12 mouse cellular contexts compared by ENCODE assay signal in the genomic region with DNA sequence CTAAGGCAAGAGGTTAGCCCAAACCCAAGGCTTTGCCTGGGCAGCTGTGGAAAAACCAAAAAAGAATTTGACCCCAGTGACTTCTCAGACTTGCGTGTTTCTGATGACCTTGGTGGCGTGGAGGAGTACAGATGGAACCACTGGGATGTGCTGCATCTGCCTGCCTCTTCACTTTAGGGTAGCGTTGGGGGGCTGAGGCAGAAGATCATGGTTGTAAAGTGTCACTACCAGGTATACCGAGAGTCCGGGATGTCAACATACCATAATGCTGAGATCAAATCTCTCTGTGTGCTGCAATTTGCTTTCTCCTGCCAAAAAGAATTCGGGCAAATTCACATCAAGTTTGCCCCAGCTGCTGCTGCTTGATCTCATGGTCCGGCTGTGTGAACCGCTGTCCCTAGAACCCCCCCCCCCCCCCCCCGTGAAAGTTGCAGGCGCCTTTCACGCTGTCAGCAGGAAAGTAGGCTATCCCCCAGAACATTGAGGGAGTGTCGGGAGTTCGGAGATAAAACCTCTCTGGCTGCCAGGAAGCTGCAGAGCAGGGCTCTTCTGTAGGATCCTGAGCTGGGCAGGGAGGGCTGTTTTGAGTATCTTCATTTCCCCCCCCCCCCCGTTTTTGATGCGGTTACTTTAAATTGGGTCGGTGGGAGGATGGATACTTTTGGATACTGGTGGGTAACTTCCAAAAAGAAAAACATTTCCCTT. TPM values are rescaled to one million over a fixed set of nuclear protein-coding genes. Genes with fewer than 3 reads are reported as not detected.
DNase-seq lines count a peak whose midpoint lies in the region; ATAC-seq lines count a peak whose summit lies in the region.
"Had no signal": no experiment of that assay in that cellular context is flagged by ENCODE, and none has a peak within 500 bp of the region (broad histone marks: within the 10 kb centered on the region; RNA-seq: fewer than 3 reads in every experiment).

No protein-coding gene starts in this region.

- peak overlapping the region; percentile 78 for H3K4me2 ChIP-seq in heart, embryonic 13.5 days
- peak overlapping the region; percentile 18 for H3K4me2 ChIP-seq in intestine, embryonic 16.5 days (ENCODE audit: low read depth, low read length)
- H3K4me2 ChIP-seq in stomach, embryonic 16.5 days (ENCODE audit: low read depth, low read length), result peak overlapping the region; percentile 46

- peak overlapping the region; percentile 58; the same call in 1 of the 2 replicates for H3K9ac ChIP-seq in heart, embryonic 13.5 days
- H3K9ac ChIP-seq in intestine, embryonic 16.5 days (ENCODE audit: low read depth, low read length), result no peak overlapping the region
- H3K9ac ChIP-seq in stomach, embryonic 16.5 days (ENCODE audit: low read length), result no peak overlapping the region
- H3K9ac ChIP-seq: midbrain, embryonic 12.5 days had no signal

- peak overlapping the region; percentile 29 for H3K4me3 ChIP-seq in heart, embryonic 13.5 days
- H3K4me3 ChIP-seq in intestine, embryonic 16.5 days (ENCODE audit: low read length), result no peak overlapping the region
- peak overlapping the region; percentile 12; the same call in 1 of the 2 replicates for H3K4me3 ChIP-seq in stomach, embryonic 16.5 days (replicated peaks; ENCODE audit: low read length)
- H3K4me3 ChIP-seq: midbrain, embryonic 12.5 days had no signal

- WGBS in heart, embryonic 13.5 days, result 12% methylated on average over 13 of the region's 16 CpGs
- 20% methylated on average over 16 of the region's 16 CpGs for WGBS in intestine, embryonic 16.5 days
- 23% methylated on average over 15 of the region's 16 CpGs for WGBS in stomach, embryonic 16.5 days

- no peak for DNase-seq in heart, postnatal 36 days
- DNase-seq in retina, postnatal 1 day, result peak; percentile 14
- no peak for DNase-seq in retina, embryonic 14.5 days (ENCODE audit: low spot score)
- DNase-seq in thymus, adult 18-20 months, result no peak
- DNase-seq: cerebellum, adult 2 months; spleen, adult 18-20 months had no signal

- 0 out of 2 replicates have a peak, but pooled peaks cover 4% of the 10 kb centered on the region for H3K36me3 ChIP-seq in heart, embryonic 13.5 days
- H3K36me3 ChIP-seq in intestine, embryonic 16.5 days (ENCODE audit: control insufficient read depth, insufficient read depth, low read length), result no peaks in the 10 kb centered on the region
- H3K36me3 ChIP-seq in stomach, embryonic 16.5 days (ENCODE audit: control insufficient read depth, insufficient read depth, low read length), result no peaks in the 10 kb centered on the region
- H3K36me3 ChIP-seq: midbrain, embryonic 12.5 days had no signal

- H3K9me3 ChIP-seq in heart, embryonic 13.5 days, result no peaks in the 10 kb centered on the region
- no peaks in the 10 kb centered on the region for H3K9me3 ChIP-seq in intestine, embryonic 16.5 days (ENCODE audit: control insufficient read depth, low read length)
- no peaks in the 10 kb centered on the region for H3K9me3 ChIP-seq in stomach, embryonic 16.5 days (replicated peaks; ENCODE audit: control insufficient read depth, low read length)
- H3K9me3 ChIP-seq: midbrain, embryonic 12.5 days had no signal

- H3K27ac ChIP-seq in heart, embryonic 13.5 days (replicated peaks), result peak overlapping the region; percentile 85
- H3K27ac ChIP-seq in intestine, embryonic 16.5 days (ENCODE audit: low read length), result no peak overlapping the region
- no peak overlapping the region for H3K27ac ChIP-seq in stomach, embryonic 16.5 days (ENCODE audit: low read length)
- H3K27ac ChIP-seq: midbrain, embryonic 12.5 days had no signal

- H3K27me3 ChIP-seq in heart, embryonic 13.5 days (replicated peaks), result no peaks in the 10 kb centered on the region
- H3K27me3 ChIP-seq in intestine, embryonic 16.5 days (replicated peaks; ENCODE audit: control insufficient read depth, insufficient read depth, low read length), result no peaks in the 10 kb centered on the region
- no peaks in the 10 kb centered on the region for H3K27me3 ChIP-seq in stomach, embryonic 16.5 days (ENCODE audit: control insufficient read depth, insufficient read depth, low read length)

- intact Hi-C loops in heart, postnatal 36 days (cut with DNase I), result loop anchor here (5.0 kb wide), 1 partner anchor 42 kb away; a partner anchor contains a TSS

- no peak for ATAC-seq in heart, embryonic 13.5 days (ENCODE audit: extremely low read depth, insufficient number of reproducible peaks, low FRiP score, low TSS enrichment)
- no peak for ATAC-seq in intestine, embryonic 16.5 days
- no peak for ATAC-seq in stomach, embryonic 16.5 days (ENCODE audit: insufficient read depth, low FRiP score)
- no peak for ATAC-seq in CD4-positive, CD25-positive, alpha-beta regulatory T cell, adult 4 months

- peaks cover 35% of the 10 kb centered on the region for H3K4me1 ChIP-seq in heart, embryonic 13.5 days
- H3K4me1 ChIP-seq in intestine, embryonic 16.5 days (ENCODE audit: control insufficient read depth, insufficient read depth, low read length), result peaks cover 4% of the 10 kb centered on the region
- H3K4me1 ChIP-seq in stomach, embryonic 16.5 days (ENCODE audit: control insufficient read depth, insufficient read depth, low read length), result peaks cover 7% of the 10 kb centered on the region

RNA-seq across cellular contexts. Expression of a gene that starts 27.7 kb away (rescaled TPM):
- polyA plus RNA-seq in heart, embryonic 13.5 days (2015; fragmentation: Nextera tagmentation; extraction: Ambion mirVana), result 8.9 and 9.5 TPM in 2 replicates
- 100 to 1,000 TPM; 232 to 242 TPM for total RNA-seq in heart, postnatal 36 days (2021)
- polyA plus RNA-seq in intestine, embryonic 16.5 days (2015; fragmentation: Nextera tagmentation; extraction: Ambion mirVana), result 1.1 and 1.4 TPM in 2 replicates
- polyA plus RNA-seq in stomach, embryonic 16.5 days (2015; fragmentation: Nextera tagmentation; extraction: Ambion mirVana), result 2.1 and 3.2 TPM in 2 replicates
- polyA plus RNA-seq in CD4-positive, CD25-positive, alpha-beta regulatory T cell, adult 4 months (2017; shearing (Covaris generic)), result under 1 TPM; 0.24 to 0.62 TPM
- total RNA-seq: neutrophil, adult 5-6 weeks had no signal

RNA-seq across cellular contexts. Expression of a gene that starts 43.8 kb away (rescaled TPM):
- 44.6 and 47.5 TPM in 2 replicates for polyA plus RNA-seq in heart, embryonic 13.5 days (2015; fragmentation: Nextera tagmentation; extraction: Ambion mirVana)
- total RNA-seq in heart, postnatal 36 days (2021), result 10 to 100 TPM; 26.4 to 27.3 TPM
- polyA plus RNA-seq in intestine, embryonic 16.5 days (2015; fragmentation: Nextera tagmentation; extraction: Ambion mirVana), result 32.2 and 35.5 TPM in 2 replicates
- 33.4 and 34.3 TPM in 2 replicates for polyA plus RNA-seq in stomach, embryonic 16.5 days (2015; fragmentation: Nextera tagmentation; extraction: Ambion mirVana)
- polyA plus RNA-seq in CD4-positive, CD25-positive, alpha-beta regulatory T cell, adult 4 months (2017; shearing (Covaris generic)), result 1 to 10 TPM; 3.7 to 9.2 TPM

RNA-seq across cellular contexts. Expression of a gene that starts 46.0 kb away (rescaled TPM):
- 6.4 and 9.1 TPM in 2 replicates for polyA plus RNA-seq in heart, embryonic 13.5 days (2015; fragmentation: Nextera tagmentation; extraction: Ambion mirVana)
- 1 to 10 TPM; 1.2 to 1.5 TPM for total RNA-seq in heart, postnatal 36 days (2021)
- 7.6 and 10.1 TPM in 2 replicates for polyA plus RNA-seq in intestine, embryonic 16.5 days (2015; fragmentation: Nextera tagmentation; extraction: Ambion mirVana)
- 4.8 and 6.1 TPM in 2 replicates for polyA plus RNA-seq in stomach, embryonic 16.5 days (2015; fragmentation: Nextera tagmentation; extraction: Ambion mirVana)
- 1 to 10 TPM; 3.8 to 6.6 TPM for polyA plus RNA-seq in CD4-positive, CD25-positive, alpha-beta regulatory T cell, adult 4 months (2017; shearing (Covaris generic))

Comparison
In these comparisons a context has a peak if more than half of its experiments do, and no peak if none do; other contexts are left out.
1. H3K4me2 ChIP-seq: peak in every context shown above with its lines; median percentile 78 in heart, embryonic 13.5 days; 46 in stomach, embryonic 16.5 days; 18 in intestine, embryonic 16.5 days.